Mouse (Mus musculus) C2C12 (cell line): ENCODE measurements around the gene Palld. TPM values are rescaled to one million over a fixed set of nuclear protein-coding genes. Genes with fewer than 3 reads are reported as not detected.

Source experiments
- H3K27me3 ChIP-seq: one replicate; pipeline ENCODE4 v1.6.1; 2011; ENCODE audit not compliant: control insufficient read depth, insufficient read depth, insufficient read length
- H3K36me3 ChIP-seq: one replicate; pipeline ENCODE4 v1.6.1; 2011; ENCODE audit not compliant: control insufficient read depth, insufficient read depth
- H3K4me3 ChIP-seq: one replicate; pipeline ENCODE4 v1.5.1; 2011; ENCODE audit warnings: mild to moderate bottlenecking, control low read depth; ENCODE audit not compliant: poor library complexity, insufficient read depth, severe bottlenecking
- H3K79me2 ChIP-seq: one replicate; pipeline ENCODE4 v1.6.1; 2011; ENCODE audit not compliant: control insufficient read depth, insufficient read depth
- H3K79me3 ChIP-seq: one replicate; pipeline ENCODE4 v1.6.1; 2011; ENCODE audit warnings: low read depth, control low read depth
- H3ac ChIP-seq: one replicate; pipeline ENCODE3; 2011; ENCODE audit warnings: low read depth; ENCODE audit not compliant: control insufficient read depth, insufficient read length
- CEBPB ChIP-seq: IDR thresholded peaks from one replicate; pipeline ENCODE4 v1.6.1; 2011; ENCODE audit warnings: low read depth, mild to moderate bottlenecking, control low read depth, moderate library complexity
- CTCF ChIP-seq: IDR thresholded peaks from one replicate; pipeline ENCODE4 v1.5.1; 2011; ENCODE audit not compliant: control insufficient read depth, insufficient read depth, insufficient read length
- FOSL1 ChIP-seq: IDR thresholded peaks from one replicate; pipeline ENCODE4 v1.8.0; 2011; ENCODE audit warnings: mild to moderate bottlenecking, low read length; ENCODE audit not compliant: poor library complexity, insufficient read depth, severe bottlenecking
- MAX ChIP-seq: IDR thresholded peaks from one replicate; pipeline ENCODE4 v1.6.1; 2011; ENCODE audit warnings: mild to moderate bottlenecking, control low read depth
- MYOD1 ChIP-seq: IDR thresholded peaks from one replicate; pipeline ENCODE4 v1.6.1; 2011; ENCODE audit warnings: low read depth; ENCODE audit not compliant: control insufficient read depth, insufficient read length
- MYOG ChIP-seq: IDR thresholded peaks from one replicate; pipeline ENCODE4 v1.6.1; 2011; ENCODE audit not compliant: control insufficient read depth, insufficient read length; ENCODE audit errors: extremely low read depth
- USF1 ChIP-seq: IDR thresholded peaks from one replicate; pipeline ENCODE4 v1.6.1; 2011; ENCODE audit warnings: low read depth, mild to moderate bottlenecking, control low read depth, moderate library complexity
- polyA plus RNA-seq: library from polyadenylated mRNA; unstranded; fragments of >200 nt; fragmentation: generic; extraction: Trizol; gene quantifications from one replicate; pipeline ENCODE4 v1.2.1, GENCODE M21; 2012; ENCODE audit warnings: missing spikeins

The Palld gene
- polyA plus RNA-seq, 1 experiment = 79.5 TPM

DNA sequence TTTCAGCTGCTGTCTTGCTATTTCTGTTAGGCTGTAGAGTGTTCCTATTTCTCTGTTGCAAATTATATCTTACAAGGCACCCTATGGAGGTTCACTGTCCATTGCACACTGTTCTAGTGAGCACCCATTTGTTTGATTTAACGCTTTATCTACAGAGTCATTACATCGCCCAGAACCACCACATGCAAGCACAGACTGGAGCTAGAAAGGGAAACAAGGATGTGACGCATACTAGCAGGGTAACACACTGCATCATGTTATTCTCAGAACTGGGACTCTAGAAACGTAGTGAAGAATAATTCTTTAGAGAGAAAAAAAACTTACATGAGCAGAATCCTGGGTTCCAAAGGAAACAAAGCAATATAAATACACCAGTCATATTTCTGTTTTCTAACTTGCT lies 432.3 kb downstream of the Palld start:
- Histone ChIP-seq H3K36me3 (no peaks in the 10 kb centered on the region), H3ac (no peak overlapping the region), H3K27me3 (peaks cover 14% of the 10 kb centered on the region), H3K79me2 (no peaks in the 10 kb centered on the region), H3K79me3 (no peaks in the 10 kb centered on the region), H3K4me3 (no peak overlapping the region)
- TF ChIP-seq MAX (no peak), USF1 (no peak), CEBPB (no peak), CTCF (no peak), MYOG (no peak), FOSL1 (no peak), MYOD1 (no peak)

- TF ChIP-seq CEBPB (no peak), FOSL1 (no peak), USF1 (no peak), CTCF (no peak), MYOG (no peak), MAX (no peak), MYOD1 (no peak)
- H3ac ChIP-seq = no peak overlapping the region
- no peaks in the 10 kb centered on the region for H3K36me3 ChIP-seq
- H3K79me3 ChIP-seq = no peaks in the 10 kb centered on the region
- H3K27me3 ChIP-seq = peaks cover 14% of the 10 kb centered on the region
- H3K79me2 ChIP-seq = no peaks in the 10 kb centered on the region
- no peak overlapping the region for H3K4me3 ChIP-seq
Measured at GRCm38 (mm10) chr8:61467553-61467815, 435.0 kb downstream of the Palld start.

- no peaks in the 10 kb centered on the region for H3K79me2 ChIP-seq
- no peaks in the 10 kb centered on the region for H3K79me3 ChIP-seq
- no peaks in the 10 kb centered on the region for H3K36me3 ChIP-seq
- no peak for TF ChIP-seq MAX
- no peak for TF ChIP-seq FOSL1
- no peak for TF ChIP-seq USF1
- no peak for TF ChIP-seq CEBPB
- TF ChIP-seq CTCF = no peak
- TF ChIP-seq MYOD1 = no peak
- TF ChIP-seq MYOG = no peak
- no peak overlapping the region for H3ac ChIP-seq
- H3K27me3 ChIP-seq = peaks cover 13% of the 10 kb centered on the region
- H3K4me3 ChIP-seq = no peak overlapping the region
Measured at GRCm38 (mm10) chr8:61466696-61467552, 435.6 kb downstream of the Palld start.

- peaks cover 7% of the 10 kb centered on the region for H3K27me3 ChIP-seq
- no peaks in the 10 kb centered on the region for H3K79me3 ChIP-seq
- no peak overlapping the region for H3K4me3 ChIP-seq
- no peaks in the 10 kb centered on the region for H3K79me2 ChIP-seq
- no peaks in the 10 kb centered on the region for H3K36me3 ChIP-seq
- TF ChIP-seq USF1 (no peak), CEBPB (no peak), CTCF (no peak), MYOD1 (no peak), MAX (no peak), FOSL1 (no peak), MYOG (no peak)
- no peak overlapping the region for H3ac ChIP-seq
Measured at GRCm38 (mm10) chr8:61464393-61464792, 438.1 kb downstream of the Palld start.

- no peak overlapping the region for H3ac ChIP-seq
- H3K36me3 ChIP-seq = no peaks in the 10 kb centered on the region
- H3K79me2 ChIP-seq = no peaks in the 10 kb centered on the region
- TF ChIP-seq MYOD1 (no peak), FOSL1 (no peak), CTCF (no peak), CEBPB (no peak), USF1 (no peak), MAX (no peak), MYOG (no peak)
- no peaks in the 10 kb centered on the region for H3K79me3 ChIP-seq
- H3K27me3 ChIP-seq = no peaks in the 10 kb centered on the region
- no peak overlapping the region for H3K4me3 ChIP-seq
Measured at GRCm38 (mm10) chr8:61462221-61462620, 440.3 kb downstream of the Palld start.

Other genes with a start within 250 kb of the Palld start
- not detected for gene Ddx60, start 25.4 kb upstream of the Palld start, polyA plus RNA-seq
- not detected for gene Anxa10, start 220.5 kb upstream of the Palld start, polyA plus RNA-seq